Mouse (Mus musculus) megakaryocyte, adult 5-6 weeks (primary cell): ENCODE data around the gene Klkb1. TPM values are rescaled to one million over a fixed set of nuclear protein-coding genes. Genes with fewer than 3 reads are reported as not detected.
"Not testable (repeated sequence)": the region's sequence is repeated elsewhere in the genome, so short reads cannot be mapped to it uniquely, and the experiment has no call there.

Experiments
- ATAC-seq: 2 replicates; pipeline ENCODE4 v1.8.0; 2016; ENCODE audit warnings: mild to moderate bottlenecking, inconsistent platforms; ENCODE audit not compliant: poor library complexity, severe bottlenecking
- total RNA-seq, 2 experiments: library from RNA; stranded (forward) in 1 of 2; stranded (reverse) in 1 of 2; fragments of 153-499, 151-499 nt in 1 of 2; fragments of 221-1000, 200-1000 nt in 1 of 2; gene quantifications; 2 replicates each; pipeline versions ENCODE4 v1.2.3 to v1.2.4; 2015 to 2017

The Klkb1 gene
- total RNA-seq (2015) (0.16 TPM in 1 of 2 replicates, not detected in the other), total RNA-seq (2017) (not detected in 2 replicates)

GRCm38 (mm10) chr8:45294687-45295086 is at the start of gene Klkb1:
Klkb1 (minus strand) TSS chr8:45294859.
- ATAC-seq = no peak

DNA sequence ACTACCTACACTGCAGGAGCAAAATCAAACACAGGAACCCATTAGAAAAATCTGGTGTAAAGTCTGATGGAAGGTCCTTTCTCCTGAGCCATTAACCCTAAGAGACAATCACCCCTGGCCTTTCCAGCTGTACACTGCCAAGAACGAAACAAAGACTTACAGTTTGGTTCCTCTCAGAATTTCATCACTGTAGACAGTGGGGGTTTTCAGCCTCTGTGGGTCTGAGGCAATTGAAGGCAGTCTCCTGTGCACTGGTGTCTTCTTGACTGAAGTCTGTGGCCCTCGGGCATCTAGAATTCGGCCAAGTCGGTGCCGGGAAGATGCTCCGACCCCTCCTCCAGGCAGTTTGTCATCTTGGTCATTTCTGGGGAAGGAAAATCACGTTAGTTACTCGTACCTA is 49.6 kb upstream of the Klkb1 start:
- peak; percentile 73 for ATAC-seq

- ATAC-seq = no peak
Observed at GRCm38 (mm10) chr8:45341630-45342628, 47.3 kb upstream of the Klkb1 start.

- ATAC-seq = peak; percentile 75
Observed at GRCm38 (mm10) chr8:45333493-45333892, 38.8 kb upstream of the Klkb1 start.

GRCm38 (mm10) chr8:45332685-45333409 is 38.2 kb upstream of the Klkb1 start, which contains the start of gene Cyp4v3:
Cyp4v3 (minus strand) TSS chr8:45333216.
- peak; percentile 80 for ATAC-seq

GRCm38 (mm10) chr8:45330856-45331255 is 36.2 kb upstream of the Klkb1 start:
- ATAC-seq = 0 out of 2 replicates have a peak, but pooled peaks have one; percentile 30

DNA sequence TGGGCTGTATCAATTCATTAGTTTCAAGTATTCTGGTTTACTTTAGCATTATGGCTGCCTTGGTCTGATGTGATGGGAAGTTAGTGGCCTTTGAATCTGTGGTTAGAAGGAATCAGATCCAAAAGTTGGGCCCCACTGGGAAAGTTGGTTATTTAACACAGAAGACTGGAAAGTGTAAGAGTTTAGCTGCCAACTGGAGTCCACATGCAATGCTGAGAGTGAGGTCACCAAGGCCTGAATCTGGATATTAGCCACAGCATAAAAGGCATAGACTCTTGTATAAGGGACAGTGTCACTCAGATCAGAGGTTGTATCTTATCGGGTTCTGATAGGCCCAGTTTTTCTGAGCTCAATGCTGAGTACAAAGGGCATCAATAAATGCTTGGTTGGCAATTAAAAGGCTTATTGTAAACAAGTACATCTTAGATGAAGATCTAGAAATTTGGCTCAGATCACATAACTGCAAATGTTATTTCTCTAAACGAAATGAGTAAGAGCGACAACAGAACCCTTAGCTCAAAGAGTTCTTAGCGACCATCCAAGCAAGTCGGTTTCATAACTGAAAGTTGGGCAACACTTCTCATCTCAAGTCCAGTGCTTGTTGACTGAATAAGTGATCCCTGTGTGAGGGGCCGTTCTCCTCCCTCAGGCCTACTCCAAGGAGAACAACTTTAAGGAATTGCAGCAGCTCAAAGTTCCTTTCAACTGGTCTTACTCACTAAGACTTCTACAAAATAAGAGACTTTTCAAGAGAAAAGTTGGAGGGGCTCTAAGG is 34.7 kb upstream of the Klkb1 start:
- no peak for ATAC-seq

- not testable (repeated sequence) for ATAC-seq
Observed at GRCm38 (mm10) chr8:45327076-45327475, 32.4 kb upstream of the Klkb1 start.

DNA sequence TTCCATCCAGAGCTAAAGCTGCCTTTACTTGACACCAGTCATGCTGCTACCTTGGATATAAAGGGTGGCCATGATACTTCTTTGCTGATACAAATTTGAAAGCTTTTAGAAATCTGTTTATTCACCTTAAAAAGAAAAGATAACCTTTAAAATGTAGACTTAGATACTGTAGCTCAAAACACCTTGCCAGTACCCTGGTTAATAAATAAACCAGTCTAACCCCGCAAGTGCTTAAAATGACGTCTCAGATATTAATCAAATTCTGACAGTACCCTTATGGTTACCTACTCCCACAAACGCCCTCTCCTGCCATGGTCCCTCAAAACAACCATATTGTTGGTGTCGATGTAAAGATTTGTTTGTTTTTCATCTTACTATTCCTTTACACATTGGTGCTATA is 29.5 kb upstream of the Klkb1 start:
- ATAC-seq = no peak

- ATAC-seq = no peak
Observed at GRCm38 (mm10) chr8:45321365-45321764, 26.7 kb upstream of the Klkb1 start.

DNA sequence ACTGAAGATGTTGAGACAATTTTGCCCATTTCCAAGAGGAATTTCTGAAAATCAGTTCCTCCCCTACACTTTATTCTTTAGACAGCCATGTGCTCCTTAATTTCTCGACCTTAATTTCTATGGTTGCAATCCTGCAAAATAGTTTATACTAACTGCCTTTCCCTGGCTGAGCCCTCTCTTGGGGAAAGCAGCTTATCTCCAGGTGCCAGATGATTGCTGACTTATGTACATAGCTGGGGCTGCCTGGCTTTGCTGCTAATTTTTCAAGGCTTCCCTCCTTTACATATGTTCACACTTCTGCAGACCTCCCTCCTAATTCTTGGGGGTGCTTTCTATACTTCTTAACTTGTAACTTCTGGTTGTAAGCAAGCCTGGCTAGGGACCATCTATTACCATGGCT is 26.3 kb upstream of the Klkb1 start:
- no peak for ATAC-seq

- ATAC-seq = no peak
Observed at GRCm38 (mm10) chr8:45310967-45311366, 16.3 kb upstream of the Klkb1 start.

DNA sequence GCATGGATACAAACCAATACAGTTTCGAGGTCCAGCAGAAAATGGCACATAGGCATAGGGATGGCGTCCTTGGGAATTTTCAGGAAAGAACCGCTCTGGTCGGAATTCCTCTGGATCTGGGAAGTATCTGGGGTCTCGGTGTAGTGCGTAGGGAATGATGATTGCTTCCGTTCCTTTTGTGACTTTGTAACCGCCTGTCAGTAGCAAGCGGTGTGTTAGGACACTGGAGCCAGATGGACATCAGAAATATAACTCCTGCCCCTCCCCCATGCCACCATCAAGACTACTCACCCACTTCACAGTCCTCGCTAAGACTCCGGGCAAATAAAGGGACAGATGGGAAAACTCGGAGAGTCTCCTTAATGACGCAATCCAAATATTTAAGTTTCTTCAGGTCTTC is 13.7 kb upstream of the Klkb1 start, which contains the start of gene Gm45753:
Gene Gm45753, minus strand, starts transcription at position 101 of the 400 bp plus-strand sequence.
- ATAC-seq = no peak

DNA sequence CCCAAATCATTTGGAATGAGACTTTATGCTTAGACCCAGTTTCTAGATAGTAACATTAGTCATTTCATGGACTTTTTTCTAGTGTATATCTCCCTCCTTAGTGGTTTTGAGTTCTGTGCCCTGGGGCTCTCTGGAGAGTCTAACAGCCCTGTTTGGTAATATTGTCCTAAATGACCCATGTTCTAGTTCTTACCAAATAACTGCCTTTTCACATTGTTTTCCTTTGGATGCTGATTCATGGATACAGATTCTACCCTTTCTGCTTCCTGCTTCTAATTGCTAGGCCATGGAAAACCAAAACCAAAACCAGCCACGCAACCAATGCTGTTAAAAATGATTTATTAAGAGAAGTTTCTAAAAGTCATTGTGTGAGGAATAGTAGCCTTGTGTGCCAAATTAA is 10.8 kb upstream of the Klkb1 start:
- no peak for ATAC-seq

GRCm38 (mm10) chr8:45304354-45304753 is 9.7 kb upstream of the Klkb1 start:
- ATAC-seq = no peak

DNA sequence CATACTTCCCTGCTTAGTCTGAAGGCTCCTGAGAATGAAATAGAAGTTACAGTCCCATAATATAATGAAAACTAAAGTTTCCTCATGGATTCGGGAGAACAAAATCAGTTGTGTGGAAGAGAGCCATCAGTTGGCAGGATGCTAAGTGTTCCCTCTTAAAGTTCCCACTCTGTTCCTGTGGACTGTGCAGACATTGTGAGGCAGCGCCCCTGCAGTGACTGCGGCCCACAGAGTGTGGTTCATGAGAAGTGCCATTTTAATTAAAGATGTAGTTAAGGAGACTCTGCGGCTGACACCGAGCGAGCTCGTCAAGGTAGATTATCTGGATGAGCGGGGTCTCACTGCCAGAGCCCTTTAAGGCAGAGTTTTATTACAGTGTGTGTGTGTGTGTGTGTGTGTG is 7.7 kb upstream of the Klkb1 start:
- no peak for ATAC-seq

GRCm38 (mm10) chr8:45295276-45295675 is 617 bp upstream of the Klkb1 start:
- ATAC-seq = no peak

DNA sequence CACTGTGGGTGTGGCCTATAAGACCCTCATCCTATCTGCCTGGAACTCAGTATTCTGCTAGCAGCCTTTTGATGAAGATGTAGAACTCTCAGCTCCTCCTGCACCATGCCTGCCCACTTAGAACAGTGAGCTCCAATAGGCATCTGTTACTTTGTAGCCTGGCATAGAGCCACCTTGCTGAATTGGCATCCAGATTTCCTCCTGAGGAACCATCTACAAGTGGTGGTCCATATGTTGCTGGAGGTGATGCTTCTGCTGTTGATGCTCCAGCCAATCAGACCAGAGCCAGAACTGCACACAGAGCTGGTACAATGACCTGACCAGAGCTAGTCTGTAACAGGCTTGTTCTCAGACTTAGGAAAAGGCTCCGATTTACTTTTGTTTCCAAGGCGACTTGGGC is 2.9 kb downstream of the Klkb1 start:
- ATAC-seq = no peak

DNA sequence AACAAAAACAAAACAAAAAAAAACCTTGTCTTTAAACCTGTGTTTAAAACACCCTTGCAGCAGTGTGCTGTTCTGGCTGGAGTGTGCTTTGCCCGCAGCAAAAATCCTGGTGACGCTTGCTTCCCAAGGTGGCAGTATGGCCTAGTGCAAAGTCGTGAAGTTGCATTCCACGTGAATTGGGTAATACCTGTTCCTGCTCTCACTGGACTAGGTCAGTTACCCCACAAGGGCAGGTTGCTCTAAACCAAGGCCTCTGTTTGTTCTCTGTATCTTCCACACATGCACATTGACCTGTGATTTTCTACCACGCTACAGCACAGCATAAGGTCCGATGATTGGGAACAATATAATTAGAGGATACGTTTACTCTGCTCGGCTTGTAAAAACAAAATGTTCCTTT is 13.0 kb downstream of the Klkb1 start:
- no peak for ATAC-seq

- ATAC-seq = no peak
Observed at GRCm38 (mm10) chr8:45277453-45277852, 17.2 kb downstream of the Klkb1 start.

GRCm38 (mm10) chr8:45274317-45274716 is 20.3 kb downstream of the Klkb1 start:
- no peak for ATAC-seq
